Mouse (Mus musculus): Measurements from ENCODE around the gene Cdkl1. TPM values are rescaled to one million over a fixed set of nuclear protein-coding genes. Genes with fewer than 3 reads are reported as not detected.

Cdkl1 gene
- total RNA-seq, 4 experiments from 2014 or later, result 1.1 to 1.7 (median 1.3) TPM

GRCm38 (mm10) chr12:69783247-69784025 is 7.6 kb downstream of the Cdkl1 start:
- DNase-seq (ENCODE audit: low spot score in 2 of 2), result no peak

GRCm38 (mm10) chr12:69781935-69782650 is 9.0 kb downstream of the Cdkl1 start:
- DNase-seq (ENCODE audit: low spot score in 2 of 2), result no peak

GRCm38 (mm10) chr12:69781480-69781879 is 9.6 kb downstream of the Cdkl1 start:
- no peak for DNase-seq (ENCODE audit: low spot score in 2 of 2)

- DNase-seq (ENCODE audit: low spot score in 2 of 2), result no peak
Measured at GRCm38 (mm10) chr12:69777957-69778356, 13.1 kb downstream of the Cdkl1 start.

- no peak for DNase-seq (ENCODE audit: low spot score in 2 of 2)
Measured at GRCm38 (mm10) chr12:69777341-69777730, 13.7 kb downstream of the Cdkl1 start.

- DNase-seq (ENCODE audit: low spot score in 2 of 2), result no peak
Measured at GRCm38 (mm10) chr12:69776607-69777340, 14.3 kb downstream of the Cdkl1 start.

- DNase-seq (ENCODE audit: low spot score in 2 of 2), result no peak
Measured at GRCm38 (mm10) chr12:69768841-69769240, 22.2 kb downstream of the Cdkl1 start.

- no peak for DNase-seq (ENCODE audit: low spot score in 2 of 2)
Measured at GRCm38 (mm10) chr12:69767476-69768258, 23.4 kb downstream of the Cdkl1 start.

- no peak for DNase-seq (ENCODE audit: low spot score in 2 of 2)
Measured at GRCm38 (mm10) chr12:69766185-69766904, 24.7 kb downstream of the Cdkl1 start.

GRCm38 (mm10) chr12:69765543-69765942 is 25.5 kb downstream of the Cdkl1 start:
- no peak for DNase-seq (ENCODE audit: low spot score in 2 of 2)

GRCm38 (mm10) chr12:69761603-69762002 is 29.5 kb downstream of the Cdkl1 start:
- no peak for DNase-seq (ENCODE audit: low spot score in 2 of 2)

GRCm38 (mm10) chr12:69760743-69761406 is 30.2 kb downstream of the Cdkl1 start:
- DNase-seq (ENCODE audit: low spot score in 2 of 2), result no peak

GRCm38 (mm10) chr12:69760014-69760413 is 31.1 kb downstream of the Cdkl1 start:
- DNase-seq (ENCODE audit: low spot score in 2 of 2), result no peak

- DNase-seq (ENCODE audit: low spot score in 2 of 2), result no peak
Measured at GRCm38 (mm10) chr12:69759267-69759885, 31.7 kb downstream of the Cdkl1 start.

- no peak for DNase-seq (ENCODE audit: low spot score in 2 of 2)
Measured at GRCm38 (mm10) chr12:69758221-69759185, 32.6 kb downstream of the Cdkl1 start.

GRCm38 (mm10) chr12:69757418-69758141 is 33.5 kb downstream of the Cdkl1 start:
- peak; percentile 67 to 79 for DNase-seq (ENCODE audit: low spot score in 2 of 2)

GRCm38 (mm10) chr12:69756015-69756414 is 35.1 kb downstream of the Cdkl1 start:
- no peak for DNase-seq (ENCODE audit: low spot score in 2 of 2)

- no peak for DNase-seq (ENCODE audit: low spot score in 2 of 2)
Measured at GRCm38 (mm10) chr12:69753936-69754335, 37.1 kb downstream of the Cdkl1 start.

All from gastrocnemius, adult 8-10 months (tissue).